Mouse (Mus musculus): ENCODE measurements around the gene Dclre1c.
"Not testable (repeated sequence)": the region's sequence is repeated elsewhere in the genome, so short reads cannot be mapped to it uniquely, and the experiment has no call there.

Dclre1c gene

DNA sequence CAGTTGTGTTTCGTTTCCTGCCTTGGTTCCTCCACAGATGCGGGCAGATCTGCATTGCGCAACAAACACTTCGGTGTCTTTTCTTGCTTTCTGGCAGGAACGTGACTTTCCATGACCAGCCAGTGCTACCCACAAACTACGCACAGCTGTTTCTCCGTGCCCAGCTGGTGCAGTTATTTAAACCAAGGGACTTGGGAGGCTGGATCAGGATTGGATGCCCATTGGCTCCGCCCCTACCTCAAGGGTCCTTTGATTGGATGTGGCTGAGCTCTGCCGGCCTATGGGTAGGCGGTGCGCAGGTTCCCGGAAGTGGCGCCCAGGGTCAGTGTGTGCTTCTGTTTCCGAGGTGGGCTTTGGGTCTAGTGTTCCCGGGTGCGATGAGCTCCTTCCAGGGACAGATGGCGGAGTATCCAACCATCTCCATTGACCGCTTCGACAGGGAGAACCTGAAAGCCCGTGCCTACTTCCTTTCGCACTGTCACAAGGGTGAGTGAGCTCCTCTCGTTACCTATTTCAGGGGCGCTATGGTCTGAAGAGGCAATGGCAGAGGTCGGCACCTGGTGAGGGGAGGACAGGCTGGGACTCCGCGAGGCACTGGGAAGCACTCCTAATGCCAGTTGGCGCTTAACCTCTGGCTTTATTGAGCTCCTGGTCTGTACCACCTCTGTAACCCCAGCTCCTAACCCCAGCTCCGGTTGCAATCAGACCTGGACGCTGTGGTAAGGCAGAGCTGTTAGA, at the start of gene Dclre1c:
Gene Dclre1c, plus strand, starts transcription at position 291 of the 738 bp plus-strand sequence.
- peak; percentile 50 for DNase-seq (ENCODE audit: low spot score)

- no peak for DNase-seq (ENCODE audit: low spot score)
Observed at GRCm38 (mm10) chr2:3387105-3387860, 36.6 kb upstream of the Dclre1c start.

GRCm38 (mm10) chr2:3391945-3392344, 32.0 kb upstream of the Dclre1c start:
- DNase-seq (ENCODE audit: low spot score) = no peak

DNA sequence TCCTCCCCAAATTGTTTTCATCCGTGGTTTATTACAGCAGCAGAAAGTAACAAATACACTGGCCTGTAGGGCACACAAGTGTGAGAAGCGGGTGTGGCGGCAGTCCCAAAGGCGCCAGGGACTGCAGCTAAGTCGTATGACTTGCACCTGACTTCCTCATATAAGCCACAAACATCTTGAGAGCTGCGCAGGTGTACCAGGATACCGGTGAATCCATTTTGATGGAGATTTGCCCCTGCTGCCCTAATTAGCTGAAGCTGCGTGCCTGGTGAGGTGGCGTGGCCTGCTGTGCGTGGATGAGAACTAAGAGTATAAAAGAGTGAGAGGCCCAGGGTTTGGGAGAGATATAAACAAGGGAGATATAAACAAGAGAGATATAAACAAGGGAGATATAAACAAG, 26.8 kb upstream of the Dclre1c start, which contains the start of gene Olah:
Gene Olah, minus strand, starts transcription at position 101 of the 400 bp plus-strand sequence.
- DNase-seq (ENCODE audit: low spot score) = not testable (repeated sequence)

DNA sequence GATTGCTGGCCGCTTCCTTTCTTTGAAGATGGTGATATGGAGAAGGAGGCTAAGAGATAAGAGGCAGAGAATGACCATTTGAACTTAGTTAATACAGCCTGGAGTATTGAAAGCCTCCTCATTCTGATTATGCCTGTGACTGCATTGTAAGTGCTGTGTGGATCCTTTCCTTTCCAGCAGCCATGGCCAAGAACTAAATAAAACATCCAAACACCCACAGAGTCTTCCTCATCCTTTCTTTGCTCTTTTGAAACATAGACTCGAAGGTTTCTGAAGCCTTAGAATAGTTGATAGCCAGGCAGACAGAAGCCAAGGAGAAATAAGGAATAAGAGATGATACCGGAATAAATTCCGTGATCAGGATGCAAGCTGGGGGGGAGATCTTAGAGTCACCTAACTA, 17.9 kb upstream of the Dclre1c start:
- no peak for DNase-seq (ENCODE audit: low spot score)

GRCm38 (mm10) chr2:3407756-3408155, 16.2 kb upstream of the Dclre1c start:
- no peak for DNase-seq (ENCODE audit: low spot score)

- no peak for DNase-seq (ENCODE audit: low spot score)
Observed at GRCm38 (mm10) chr2:3414241-3414640, 9.7 kb upstream of the Dclre1c start.

GRCm38 (mm10) chr2:3415676-3416075, 8.3 kb upstream of the Dclre1c start:
- no peak for DNase-seq (ENCODE audit: low spot score)

DNA sequence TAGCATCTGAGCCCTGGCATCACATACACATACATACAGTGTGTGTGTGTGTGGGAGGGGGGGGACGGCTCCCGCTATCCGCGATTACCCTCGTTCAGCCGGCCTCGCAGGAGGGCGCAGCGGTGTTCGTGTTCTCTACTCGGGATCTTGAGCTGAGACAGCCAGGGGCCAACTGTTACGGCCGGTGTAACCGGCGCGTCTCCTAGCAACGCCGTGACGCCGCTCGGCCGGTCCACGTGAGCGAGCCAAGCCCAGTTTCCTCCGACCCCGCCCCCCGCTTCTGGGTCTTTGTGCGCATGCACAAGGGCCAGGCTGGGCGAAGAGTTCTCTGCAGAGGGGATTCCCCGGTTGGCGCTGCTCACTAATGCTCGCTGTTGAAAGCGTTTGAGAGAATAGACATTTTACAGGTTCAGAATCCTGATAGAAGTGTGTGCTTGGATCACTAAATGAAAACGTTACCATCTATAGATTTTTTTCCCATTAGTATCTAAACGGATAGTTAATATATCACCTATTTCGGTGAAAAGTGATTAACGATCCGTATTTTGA, 5.0 kb upstream of the Dclre1c start:
- DNase-seq (ENCODE audit: low spot score) = peak; percentile 72

GRCm38 (mm10) chr2:3420157-3420556, 3.8 kb upstream of the Dclre1c start:
- DNase-seq (ENCODE audit: low spot score) = no peak

- no peak for DNase-seq (ENCODE audit: low spot score)
Observed at GRCm38 (mm10) chr2:3422548-3422947, 1.4 kb upstream of the Dclre1c start, which contains the start of gene Meig1. Meig1 (minus strand) TSS chr2:3422648.

DNA sequence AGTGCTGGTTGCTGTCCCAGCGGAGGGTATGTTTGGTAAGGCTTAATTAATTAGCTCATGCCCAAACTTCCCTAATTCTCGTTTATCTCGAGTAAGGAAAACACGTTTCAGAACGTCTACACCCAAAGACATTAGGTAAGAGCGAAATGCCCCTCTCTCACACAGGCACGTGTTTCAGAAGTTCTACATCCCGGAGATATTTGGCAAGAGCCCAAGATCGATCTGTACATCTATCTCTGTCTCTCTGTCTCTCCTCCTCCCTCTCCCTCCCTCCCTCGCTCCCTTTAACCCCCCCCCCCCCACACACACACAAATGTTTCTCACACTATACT, 614 bp downstream of the Dclre1c start:
- no peak for DNase-seq (ENCODE audit: low spot score)

DNA sequence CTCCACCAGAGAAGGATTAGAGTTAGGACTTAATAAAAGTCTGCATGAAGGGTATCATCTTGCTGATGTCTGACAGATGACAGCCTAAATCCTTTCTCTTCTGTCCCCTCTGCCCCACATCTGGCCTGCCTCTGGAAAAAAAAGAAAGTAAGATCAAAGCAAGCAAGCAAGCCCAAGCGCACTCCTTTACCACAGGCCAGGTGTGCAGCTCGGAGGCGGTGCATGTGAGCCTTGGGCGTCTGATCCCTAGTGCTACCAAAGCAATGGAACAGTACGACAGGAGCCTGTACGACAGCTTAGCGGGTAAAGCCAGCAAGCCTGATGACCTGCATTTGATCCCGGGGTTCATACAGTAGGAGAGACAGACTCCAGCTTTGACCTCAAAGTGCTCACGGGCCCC, 7.0 kb downstream of the Dclre1c start:
- DNase-seq (ENCODE audit: low spot score) = no peak

DNA sequence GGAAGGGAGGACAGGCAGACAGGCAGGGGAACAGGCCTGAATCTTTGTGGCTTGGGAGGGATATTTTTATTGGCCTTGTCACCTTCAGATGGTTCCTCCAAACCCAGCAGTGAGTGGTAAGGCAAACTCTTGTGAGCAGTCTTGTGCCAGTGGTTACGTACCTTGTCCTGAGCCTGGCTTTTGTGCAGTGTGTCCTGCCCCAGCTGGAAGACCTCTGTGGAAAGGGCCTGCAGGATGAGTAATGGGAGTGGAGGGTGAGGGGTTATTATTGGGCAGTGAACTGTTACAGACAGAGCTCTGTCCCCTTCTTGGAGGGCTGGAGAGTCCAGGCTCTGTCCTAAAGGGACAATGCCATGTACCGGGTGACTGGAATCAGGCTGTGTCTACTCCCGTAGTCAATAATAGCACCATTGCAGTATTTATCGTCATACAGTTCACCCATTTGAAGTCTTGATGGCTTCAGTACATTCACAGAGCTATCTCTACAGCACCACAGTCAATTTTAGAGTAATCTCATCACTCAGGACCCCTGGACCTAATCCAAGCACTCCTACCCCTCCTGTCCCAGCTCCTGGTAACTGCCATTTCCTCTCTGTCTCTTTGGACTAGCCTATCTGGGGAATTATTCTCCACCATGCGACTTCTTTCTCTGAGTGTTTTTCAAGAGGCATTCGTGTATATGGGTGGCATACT, 11.6 kb downstream of the Dclre1c start:
- DNase-seq (ENCODE audit: low spot score) = no peak

DNA sequence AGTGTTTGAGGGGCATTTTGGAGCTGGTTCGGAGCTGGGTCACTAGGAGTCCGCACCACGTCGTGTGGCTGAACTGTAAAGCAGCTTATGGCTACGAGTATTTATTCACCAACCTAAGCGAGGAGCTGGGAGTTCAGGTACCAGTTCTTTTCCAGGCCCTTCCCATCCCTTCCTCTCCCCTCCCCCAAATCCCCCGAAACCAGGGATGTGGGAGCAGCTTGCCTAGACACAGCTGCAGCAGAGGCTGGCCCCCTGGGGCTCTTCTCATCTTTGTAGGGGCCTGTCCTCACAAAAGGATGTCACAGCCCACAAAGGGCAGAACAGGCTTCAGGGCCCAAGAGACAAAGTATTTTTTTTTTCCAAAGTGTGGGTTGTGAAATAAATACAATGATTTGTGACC, 14.0 kb downstream of the Dclre1c start:
- DNase-seq (ENCODE audit: low spot score) = no peak

GRCm38 (mm10) chr2:3444206-3444605, 20.3 kb downstream of the Dclre1c start:
- no peak for DNase-seq (ENCODE audit: low spot score)

- no peak for DNase-seq (ENCODE audit: low spot score)
Observed at GRCm38 (mm10) chr2:3445984-3446383, 22.1 kb downstream of the Dclre1c start.

- DNase-seq (ENCODE audit: low spot score) = no peak
Observed at GRCm38 (mm10) chr2:3449431-3449830, 25.5 kb downstream of the Dclre1c start.

DNA sequence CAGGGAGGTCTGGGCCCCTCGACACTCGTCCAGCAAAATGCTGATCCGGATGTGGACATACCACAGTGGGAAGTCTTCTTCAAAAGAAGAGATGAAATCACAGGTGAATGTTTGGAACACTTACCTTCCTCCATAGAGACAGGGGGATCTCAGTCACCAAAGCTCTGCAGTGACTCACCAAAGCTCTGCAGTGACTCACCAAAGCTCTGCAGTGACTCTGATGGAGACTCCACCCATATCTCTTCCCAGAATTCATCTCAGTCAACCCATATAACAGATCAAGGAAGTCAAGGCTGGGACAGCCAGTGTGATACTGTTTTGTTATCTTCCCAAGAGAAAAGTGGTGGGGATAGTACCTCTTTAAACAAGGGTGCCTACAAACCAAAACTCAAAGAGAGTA, 29.2 kb downstream of the Dclre1c start:
- DNase-seq (ENCODE audit: low spot score) = no peak

DNA sequence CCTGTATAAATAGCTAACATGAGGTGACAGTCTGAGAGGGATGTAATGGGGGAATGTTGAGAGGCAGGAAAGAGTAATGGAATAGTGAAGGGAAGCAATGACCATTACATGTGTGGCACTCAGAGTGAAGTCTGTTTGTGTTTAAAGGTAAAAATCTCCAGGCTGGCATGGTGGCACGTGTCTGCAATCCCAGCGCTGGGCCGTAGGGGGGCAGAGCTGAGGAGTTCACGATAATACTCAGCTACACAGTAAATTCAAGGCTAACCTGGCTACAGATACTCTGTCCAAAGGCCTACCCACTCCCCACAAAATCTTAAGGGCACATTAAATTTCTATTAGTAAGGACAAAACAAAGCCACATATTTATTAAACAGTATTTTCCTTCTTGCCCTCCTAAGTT, 32.7 kb downstream of the Dclre1c start:
- no peak for DNase-seq (ENCODE audit: low spot score)

DNA sequence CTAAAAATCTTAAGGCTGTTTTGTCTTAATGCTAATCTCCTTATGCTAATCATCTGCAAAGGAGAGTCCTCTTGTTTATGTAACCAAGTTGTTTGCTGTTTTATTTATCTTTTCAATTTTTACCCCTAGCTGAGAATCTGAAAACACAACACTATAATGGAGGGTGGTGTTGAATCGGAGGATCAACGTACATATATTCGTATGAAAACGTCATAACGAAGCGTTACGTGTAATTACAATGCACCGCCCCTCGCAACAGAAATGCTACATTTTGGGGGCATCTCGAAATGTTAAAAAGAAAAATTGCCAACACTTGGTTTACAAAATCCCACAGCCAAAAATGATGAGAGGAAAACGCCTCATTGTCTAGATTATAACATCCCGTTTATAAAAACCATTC, 50.0 kb downstream of the Dclre1c start:
- no peak for DNase-seq (ENCODE audit: low spot score)

GRCm38 (mm10) chr2:3474361-3474805, 50.5 kb downstream of the Dclre1c start:
- peak; percentile 14 for DNase-seq (ENCODE audit: low spot score)

All from urinary bladder, postnatal 10 days (tissue).